Mouse (Mus musculus) pancreas, adult 10 weeks (tissue): Measurements from ENCODE around the gene Haghl. TPM values are rescaled to one million over a fixed set of nuclear protein-coding genes. Genes with fewer than 3 reads are reported as not detected.

Experiments used
- polyA plus RNA-seq: library from polyadenylated mRNA; stranded (reverse); fragments of 350-450 nt; fragmentation: Illumina TruSeq; extraction: RNeasy Lipid Tissue Mini Kit (QIAGEN cat#74804); gene quantifications from one replicate; pipeline ENCODE4 v1.2.3, GENCODE M21; 2015; ENCODE audit warnings: low read depth, low replicate concordance; ENCODE audit not compliant: insufficient read depth

Gene Haghl
- polyA plus RNA-seq = 9.3 TPM

GRCm38 (mm10) chr17:25785281-25785745, at the start of gene Haghl:
Gene Haghl, minus strand, starts transcription at chr17:25785673.

DNA sequence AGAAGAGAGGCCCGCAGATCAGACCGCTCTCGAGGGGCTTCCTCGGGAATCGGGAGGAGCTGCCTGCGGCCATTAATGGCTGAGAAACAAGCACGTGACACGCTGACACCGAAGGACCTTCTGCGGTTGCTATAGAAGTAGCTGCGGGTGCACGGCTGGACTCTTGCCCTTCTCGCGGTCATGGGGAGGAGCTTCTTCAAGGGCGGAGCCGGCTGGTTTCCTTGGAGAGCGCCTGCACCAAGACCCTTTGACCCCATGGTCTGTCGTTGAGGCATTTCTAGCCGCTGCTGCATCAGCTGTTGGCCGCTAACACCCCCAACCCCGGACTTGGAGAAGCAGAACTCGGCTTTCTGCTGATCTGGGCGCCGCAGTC, 47.8 kb upstream of the Haghl start, which contains the start of gene Stub1:
TSS of gene Stub1 (minus strand) at position 114 of the 373 bp plus-strand sequence.

GRCm38 (mm10) chr17:25828712-25829557, 43.5 kb upstream of the Haghl start, which contains the start of gene Jmjd8:
Gene Jmjd8, plus strand, starts transcription at chr17:25828867.

DNA sequence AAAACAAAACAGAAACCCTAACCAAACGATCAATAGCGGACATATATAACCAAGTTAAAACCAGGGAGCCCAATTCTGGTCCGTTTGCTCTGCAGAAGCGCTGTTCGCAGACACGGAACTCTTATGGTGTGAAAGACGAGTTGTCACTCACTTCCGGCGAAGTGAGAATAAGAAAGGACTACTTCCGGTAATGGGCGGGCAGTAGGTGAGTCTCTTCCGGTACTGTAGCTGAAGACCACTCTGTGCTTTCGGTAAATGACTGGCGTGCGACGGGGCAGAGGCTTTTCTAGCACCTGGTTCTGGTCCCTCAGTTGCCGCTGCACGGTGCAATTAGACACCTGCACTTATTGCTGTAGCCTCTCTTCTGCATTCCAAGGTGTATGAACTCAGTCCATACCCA, 38.0 kb upstream of the Haghl start, which contains the start of gene Wdr24:
TSS of gene Wdr24 (plus strand) at position 176 of the 400 bp plus-strand sequence.

DNA sequence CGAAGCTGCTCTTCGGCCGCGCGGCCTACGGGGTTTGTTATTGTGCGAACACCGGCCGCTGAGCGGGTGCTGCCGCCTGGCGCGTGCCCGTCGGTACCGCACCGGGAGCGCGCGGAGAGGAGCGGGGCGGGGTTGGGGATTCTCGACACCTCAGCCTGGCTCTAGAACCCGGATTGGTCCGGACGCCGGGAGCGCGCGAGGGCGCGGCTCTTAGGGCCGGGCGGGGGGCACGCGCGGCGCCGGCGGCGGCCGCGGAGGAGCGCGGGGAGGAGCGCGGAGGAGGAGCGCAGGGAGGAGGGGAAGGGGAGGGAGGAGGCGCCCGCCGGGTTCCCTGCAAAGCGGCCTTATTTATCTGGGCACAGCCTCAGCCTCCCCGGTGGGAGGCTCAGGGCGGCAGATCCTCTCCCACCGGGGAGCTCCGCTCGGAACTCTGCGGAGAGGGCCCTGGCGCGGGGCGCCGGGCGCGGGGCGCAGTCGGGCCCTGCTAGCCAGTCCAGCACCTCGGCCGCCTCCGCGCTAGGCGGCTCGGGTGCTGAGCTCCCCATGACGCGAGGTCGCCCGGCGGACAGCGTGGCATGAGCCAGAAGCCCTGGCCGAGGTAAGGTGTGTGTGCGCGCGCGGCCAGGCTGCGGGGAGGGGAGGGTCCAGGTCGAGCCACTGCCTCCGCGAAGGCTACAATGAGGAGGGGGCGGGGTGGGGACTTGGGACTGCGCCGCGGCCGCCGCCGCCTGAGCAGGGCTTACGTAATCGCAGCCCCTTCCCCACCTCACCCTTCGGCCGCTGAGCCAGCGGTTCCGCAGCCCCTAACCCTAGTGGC, 23.5 kb upstream of the Haghl start, which contains the start of gene Fbxl16:
TSS of gene Fbxl16 (plus strand) at position 297 of the 817 bp plus-strand sequence.

DNA sequence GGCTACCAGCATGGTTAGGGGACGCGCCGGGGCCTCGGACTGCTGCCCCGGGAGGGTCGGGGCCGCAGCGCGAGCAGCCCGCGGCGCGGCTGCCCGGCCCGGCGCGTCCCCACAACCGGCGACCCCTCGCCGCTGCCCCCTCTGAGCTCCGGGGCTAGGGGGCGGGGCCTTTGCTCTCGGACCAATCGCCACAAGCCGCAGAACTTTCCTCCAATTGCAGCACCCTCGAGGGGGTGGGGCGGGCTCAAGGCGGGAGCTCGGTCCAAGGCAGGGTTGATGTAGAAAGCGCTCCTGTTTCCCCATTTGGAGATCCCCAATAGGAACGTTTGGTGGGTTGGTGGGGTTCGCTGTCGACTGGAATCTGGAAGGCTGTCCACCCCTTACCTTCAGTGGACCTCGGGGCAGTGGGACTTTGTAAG, 11.5 kb upstream of the Haghl start, which contains the start of gene Metrn:
TSS of gene Metrn (minus strand) at position 186 of the 419 bp plus-strand sequence.

GRCm38 (mm10) chr17:25795609-25796092, 10.2 kb upstream of the Haghl start, which contains the start of gene AC134908.4:
Gene AC134908.4, minus strand, starts transcription at chr17:25795659.

DNA sequence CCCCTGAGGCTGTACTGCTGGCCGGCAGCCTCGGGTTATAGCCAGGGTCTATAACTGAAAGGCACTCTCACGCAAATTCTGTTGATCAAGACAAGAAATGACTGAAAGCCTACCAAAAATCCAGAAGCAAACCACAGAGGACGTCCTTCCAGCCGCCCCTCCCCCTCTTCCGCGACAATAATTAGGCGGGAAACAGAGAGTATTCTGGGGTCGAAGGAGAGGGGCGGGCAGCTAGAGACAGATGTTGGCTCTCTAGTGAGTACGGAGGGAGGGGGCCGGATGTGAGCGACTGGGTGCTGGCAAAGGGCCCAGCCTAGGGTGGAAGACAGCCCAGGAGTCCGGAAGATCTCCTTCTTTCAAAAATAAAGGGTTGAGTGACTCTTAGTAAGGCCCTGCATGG, 7.1 kb upstream of the Haghl start, which contains the start of gene Fam173a:
TSS of gene Fam173a (minus strand) at position 287 of the 400 bp plus-strand sequence.

DNA sequence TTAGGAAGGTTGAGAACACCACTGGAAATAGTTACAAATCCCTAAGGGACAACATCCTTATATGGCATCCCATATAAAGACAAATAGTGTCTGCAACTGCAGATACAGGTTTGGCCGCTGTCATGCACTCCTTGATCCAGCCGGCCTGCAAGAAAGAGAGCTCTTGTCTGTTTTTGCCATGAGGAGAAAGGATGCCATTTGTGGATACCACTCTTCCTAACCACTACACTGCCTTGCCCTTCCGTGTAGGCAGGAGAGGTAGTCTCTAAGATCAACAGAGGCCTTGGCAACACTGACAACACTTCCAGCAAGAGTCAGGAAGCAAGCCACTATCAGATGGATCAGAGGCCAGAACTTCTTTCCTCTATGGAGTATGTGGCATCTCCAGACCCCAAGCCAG, 807 bp upstream of the Haghl start, which contains the start of gene Ccdc78:
TSS of gene Ccdc78 (plus strand) at position 301 of the 400 bp plus-strand sequence.

GRCm38 (mm10) chr17:25773549-25774120, 11.8 kb downstream of the Haghl start, which contains the start of gene Narfl:
Gene Narfl, plus strand, starts transcription at chr17:25773776.

DNA sequence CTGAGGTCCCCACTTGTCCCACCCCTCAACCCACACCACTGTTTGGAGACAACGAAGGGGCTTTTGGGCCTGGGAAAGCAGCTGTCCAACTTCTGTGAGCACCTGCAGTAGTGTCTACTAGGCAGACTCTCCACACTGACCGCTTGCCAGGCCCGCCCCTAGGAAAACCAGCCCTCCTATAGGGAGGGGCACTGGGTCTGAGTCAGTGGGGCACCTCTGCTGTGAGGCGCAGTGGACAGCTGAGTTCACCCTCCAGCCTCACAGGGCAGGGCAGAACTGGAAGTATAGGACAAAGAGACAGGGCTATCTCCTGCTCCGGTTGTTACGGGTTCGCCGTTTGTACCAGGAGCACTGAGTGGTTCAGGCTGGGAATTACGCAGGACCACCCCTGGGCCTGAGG, 31.2 kb downstream of the Haghl start, which contains the start of gene Msln:
TSS of gene Msln (minus strand) at position 138 of the 400 bp plus-strand sequence.

GRCm38 (mm10) chr17:25735745-25736144, 49.7 kb downstream of the Haghl start, which contains the start of gene Mslnl:
Gene Mslnl, plus strand, starts transcription at chr17:25736042.

Other genes with a start within 250 kb of the Haghl start
- not detected for gene Sox8, start 215.0 kb downstream of the Haghl start, polyA plus RNA-seq
- gene Lmf1, start 206.6 kb downstream of the Haghl start, polyA plus RNA-seq = 6.1 TPM
- gene Gng13, start 68.5 kb downstream of the Haghl start, polyA plus RNA-seq = not detected
- 1.3 TPM for gene Chtf18, start 58.3 kb downstream of the Haghl start, polyA plus RNA-seq
- 4.7 TPM for gene Rpusd1, start 58.0 kb downstream of the Haghl start, polyA plus RNA-seq
- not detected for gene Mslnl, start 49.6 kb downstream of the Haghl start, polyA plus RNA-seq
- gene Msln, start 31.3 kb downstream of the Haghl start, polyA plus RNA-seq = 29.2 TPM
- gene Narfl, start 11.9 kb downstream of the Haghl start, polyA plus RNA-seq = 9.7 TPM
- gene Ccdc78, start 907 bp upstream of the Haghl start, polyA plus RNA-seq = not detected
- gene Fam173a, start 7.2 kb upstream of the Haghl start, polyA plus RNA-seq = 35.5 TPM
- not detected for gene AC134908.4, start 10.0 kb upstream of the Haghl start, polyA plus RNA-seq
- gene Metrn, start 11.5 kb upstream of the Haghl start, polyA plus RNA-seq = 7.6 TPM
- 9.7 TPM for gene Fbxl16, start 23.4 kb upstream of the Haghl start, polyA plus RNA-seq
- gene Wdr24, start 38.0 kb upstream of the Haghl start, polyA plus RNA-seq = 5.2 TPM
- gene Jmjd8, start 43.2 kb upstream of the Haghl start, polyA plus RNA-seq = 31.5 TPM
- gene Stub1, start 47.7 kb upstream of the Haghl start, polyA plus RNA-seq = 46.1 TPM
- 2.8 TPM for gene Rhbdl1, start 51.6 kb upstream of the Haghl start, polyA plus RNA-seq
- gene Gm20683, start 56.1 kb upstream of the Haghl start, polyA plus RNA-seq = 4.0 TPM
- 10.2 TPM for gene Rhot2, start 59.2 kb upstream of the Haghl start, polyA plus RNA-seq
- 13.6 TPM for gene Wdr90, start 75.8 kb upstream of the Haghl start, polyA plus RNA-seq
- 44.5 TPM for gene Mcrip2, start 83.1 kb upstream of the Haghl start, polyA plus RNA-seq
- 26.2 TPM for gene Mettl26, start 89.4 kb upstream of the Haghl start, polyA plus RNA-seq
- 1.3 TPM for gene Wfikkn1, start 95.2 kb upstream of the Haghl start, polyA plus RNA-seq
- gene Rab40c, start 134.1 kb upstream of the Haghl start, polyA plus RNA-seq = 5.7 TPM
- 18.6 TPM for gene Pigq, start 159.3 kb upstream of the Haghl start, polyA plus RNA-seq
- not detected for gene Nhlrc4, start 159.3 kb upstream of the Haghl start, polyA plus RNA-seq
- not detected for gene A930017K11Rik, start 166.9 kb upstream of the Haghl start, polyA plus RNA-seq
- gene Capn15, start 200.1 kb upstream of the Haghl start, polyA plus RNA-seq = 8.6 TPM